Mouse (Mus musculus) right cerebral cortex, postnatal 10 days (tissue): Measurements from ENCODE around the gene Acvr2b.
"Not testable (repeated sequence)": the region's sequence is repeated elsewhere in the genome, so short reads cannot be mapped to it uniquely, and the experiment has no call there.

Source experiments
- DNase-seq, 2 experiments: peaks; one replicate each; pipeline ENCODE4 v3.0.0; 2021; ENCODE audit warnings: low spot score in 2 of 2

Gene Acvr2b

DNA sequence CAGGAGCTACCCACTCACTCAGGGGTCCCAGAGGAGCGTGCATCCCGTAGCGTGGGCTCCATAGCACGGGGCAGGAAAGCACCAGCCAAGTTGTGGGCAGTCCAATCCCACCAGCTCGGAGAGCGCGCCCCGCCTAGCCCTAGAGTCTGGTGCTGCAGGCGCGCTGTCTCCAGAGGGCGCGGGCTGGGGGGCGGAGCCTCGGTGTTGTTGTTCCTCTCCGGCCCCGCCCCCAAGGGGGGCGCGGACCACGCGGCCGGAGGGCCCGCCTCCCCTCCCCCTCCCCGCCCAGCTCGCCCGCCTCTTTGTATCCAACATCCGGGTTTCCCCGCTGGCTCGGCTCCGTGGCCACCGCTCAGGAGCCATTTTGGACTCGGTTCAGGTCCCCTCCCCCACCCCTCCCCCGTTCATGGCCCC is at the start of gene Acvr2b:
TSS of gene Acvr2b (plus strand) at position 318 of the 414 bp plus-strand sequence.
- DNase-seq = peak; percentile 96

DNA sequence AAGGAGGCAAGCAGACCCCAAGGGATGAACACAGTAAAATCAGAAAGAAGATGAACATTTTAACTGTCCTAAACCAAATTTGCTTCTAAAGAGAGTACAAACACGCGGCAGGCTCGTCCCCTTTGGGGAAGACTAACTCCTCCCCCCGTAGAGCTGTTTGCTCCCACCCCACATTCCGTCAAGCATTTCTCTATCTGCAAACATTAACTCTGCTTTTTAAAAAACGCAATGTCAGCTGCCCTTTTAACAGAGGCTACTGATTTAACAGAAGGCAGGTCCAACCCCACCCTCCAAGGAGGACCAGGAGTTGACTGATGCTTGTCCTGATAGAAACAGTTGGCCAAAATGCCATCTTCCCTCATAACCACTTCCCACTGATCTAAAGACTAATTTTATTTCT is 48.0 kb upstream of the Acvr2b start:
- no peak for DNase-seq

DNA sequence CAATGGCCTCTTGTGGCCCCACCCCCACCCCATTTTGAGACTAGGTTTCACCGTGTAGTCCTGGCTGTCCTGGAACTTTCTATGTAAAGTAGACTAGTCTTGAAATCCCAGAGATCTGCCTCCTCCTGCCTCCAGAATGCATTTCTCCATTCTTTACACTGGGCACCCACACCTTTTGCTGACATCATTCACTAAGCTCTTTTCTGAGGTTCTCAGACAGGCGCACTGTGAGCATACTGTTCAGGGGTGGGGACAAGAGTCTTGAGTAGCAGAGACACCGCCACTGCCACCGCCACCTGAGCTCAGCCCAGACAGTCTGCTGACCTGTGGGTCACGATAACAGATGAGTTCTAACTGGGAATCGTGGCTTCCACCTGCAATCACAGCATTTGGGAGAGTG is 46.0 kb upstream of the Acvr2b start:
- no peak for DNase-seq

DNA sequence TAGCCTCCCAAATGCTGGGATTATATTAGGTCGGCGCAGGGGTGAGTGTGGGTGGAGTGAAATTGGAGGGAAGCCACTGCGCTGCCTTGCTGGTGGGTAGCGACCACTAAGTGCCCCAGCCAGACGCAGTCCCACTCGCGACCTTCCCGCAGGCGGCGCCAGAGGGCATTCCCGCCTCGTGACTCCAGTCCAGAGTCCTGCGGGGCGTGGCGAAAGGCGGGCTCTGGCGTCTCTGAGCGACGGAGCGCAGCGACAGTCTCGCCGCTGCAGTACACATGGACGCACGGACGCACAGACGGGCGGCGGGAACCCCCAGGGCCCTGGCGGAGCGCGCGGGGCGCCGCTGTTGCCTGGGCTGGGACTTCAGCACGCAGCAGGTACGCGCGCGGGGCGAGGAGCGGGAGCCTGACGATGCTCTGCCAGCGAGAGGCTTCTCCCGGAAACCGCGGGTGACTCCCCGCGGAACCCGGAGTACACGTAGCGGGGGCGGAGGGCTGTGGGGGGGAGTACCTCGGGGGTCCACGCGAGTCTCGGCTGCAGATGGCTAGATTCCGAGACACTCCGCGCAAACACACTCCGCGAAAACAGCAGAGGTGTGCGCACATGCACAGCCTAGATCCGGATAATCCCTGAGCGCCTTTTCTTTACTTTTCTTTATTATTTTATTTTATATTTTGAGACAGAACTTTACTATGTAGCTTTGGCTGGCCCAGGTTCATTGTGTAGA is 44.4 kb upstream of the Acvr2b start, which contains the start of gene Xylb:
TSS of gene Xylb (plus strand) at position 51 of the 727 bp plus-strand sequence.
- DNase-seq = peak; percentile 91 to 93

DNA sequence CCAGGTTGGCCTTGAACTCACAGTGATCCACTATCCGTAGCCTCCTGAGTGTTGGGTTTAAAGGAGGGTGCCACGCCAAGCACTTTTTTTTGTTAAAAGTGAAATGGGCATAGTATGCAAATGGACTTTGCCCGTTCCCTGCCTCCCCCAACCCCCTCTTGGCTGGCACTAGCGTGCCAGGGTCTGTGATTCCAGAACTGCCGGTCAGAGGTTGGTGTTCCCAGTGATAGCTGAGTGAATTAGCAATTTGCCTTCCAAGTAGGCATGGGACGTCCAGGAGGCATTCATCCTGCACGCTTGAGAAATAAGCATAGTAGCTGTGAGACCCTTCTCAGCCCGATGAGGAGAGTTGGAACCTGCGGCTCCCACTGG is 43.9 kb upstream of the Acvr2b start:
- no peak for DNase-seq

DNA sequence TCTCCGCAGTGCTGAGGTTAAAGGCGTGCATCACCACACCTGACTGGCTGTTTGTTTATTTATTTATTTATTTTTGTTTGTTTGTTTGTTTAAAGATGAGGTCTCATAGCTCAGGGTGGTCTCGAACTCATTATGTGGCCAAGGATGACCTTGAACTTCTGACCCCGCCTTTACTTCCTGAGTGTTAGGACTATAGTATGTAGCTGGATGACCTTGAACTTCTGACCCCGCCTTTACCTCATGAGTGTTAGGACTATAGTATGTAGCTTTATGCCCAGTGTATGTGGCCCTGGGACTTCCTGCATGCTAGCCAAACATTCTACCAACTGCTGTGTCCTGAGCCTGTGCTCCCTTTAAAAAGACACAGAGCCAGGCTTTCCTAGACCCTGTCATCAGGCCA is 40.5 kb upstream of the Acvr2b start:
- no peak for DNase-seq

DNA sequence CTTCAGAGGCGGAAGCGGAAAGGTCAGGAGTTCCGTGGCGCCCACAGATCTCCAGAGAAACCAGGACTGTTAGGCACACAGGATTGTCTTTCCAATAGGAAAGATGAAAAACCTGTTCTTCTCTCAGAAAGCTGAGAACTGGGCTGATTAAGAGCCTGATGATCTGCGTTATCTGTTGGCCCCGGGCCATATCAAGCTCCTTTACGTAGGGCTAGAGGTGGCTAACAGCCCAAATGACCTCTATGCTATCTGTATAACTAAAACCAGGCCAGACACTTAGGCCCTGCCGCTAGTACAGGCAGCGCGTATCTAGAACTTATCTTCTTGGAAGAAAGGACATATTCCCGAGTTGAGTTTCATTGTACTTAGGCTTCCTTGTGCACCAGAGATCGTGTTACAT is 38.7 kb upstream of the Acvr2b start:
- DNase-seq = no peak

DNA sequence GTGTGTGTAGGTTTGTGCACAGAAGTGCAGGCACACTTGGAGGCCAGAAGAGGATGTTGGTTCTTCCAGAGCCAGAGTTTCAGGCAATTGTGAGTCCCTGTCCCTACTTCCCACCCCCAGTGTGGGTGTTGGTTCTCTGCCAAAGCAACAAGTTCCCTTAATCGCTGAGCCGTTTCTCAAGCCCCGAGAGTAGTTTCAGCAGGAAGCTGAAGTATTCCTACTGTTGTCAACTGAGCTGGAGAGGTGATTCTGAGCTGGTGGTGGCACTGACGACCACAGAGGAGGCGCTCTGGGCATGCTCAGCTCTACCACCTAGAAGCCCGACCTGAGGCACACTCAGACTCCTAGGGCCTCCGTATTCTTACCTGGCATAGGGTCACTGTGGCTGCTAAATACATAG is 36.6 kb upstream of the Acvr2b start, which contains the start of gene Slc22a14:
TSS of gene Slc22a14 (minus strand) at position 270 of the 400 bp plus-strand sequence.
- peak in 1 of 2 experiments; percentile 42 for DNase-seq

DNA sequence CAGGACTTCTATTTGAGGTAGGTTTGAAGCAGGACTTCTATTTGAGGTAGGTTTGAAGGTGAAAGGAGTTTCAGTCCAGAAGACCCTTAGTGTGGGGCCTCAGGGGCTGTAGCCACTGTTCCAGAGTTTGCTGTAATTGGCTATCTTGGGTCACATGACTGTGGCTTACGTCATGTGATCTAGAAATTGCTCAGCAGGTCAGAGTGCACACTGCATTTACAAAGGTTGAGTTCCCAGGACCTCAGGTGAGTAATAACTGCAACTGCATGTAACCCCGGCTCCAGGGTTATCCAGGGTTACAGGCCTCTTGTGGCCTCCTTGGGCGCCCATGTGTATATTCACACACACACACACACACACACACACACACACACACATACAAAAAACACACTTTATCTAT is 33.6 kb upstream of the Acvr2b start:
- no peak for DNase-seq

DNA sequence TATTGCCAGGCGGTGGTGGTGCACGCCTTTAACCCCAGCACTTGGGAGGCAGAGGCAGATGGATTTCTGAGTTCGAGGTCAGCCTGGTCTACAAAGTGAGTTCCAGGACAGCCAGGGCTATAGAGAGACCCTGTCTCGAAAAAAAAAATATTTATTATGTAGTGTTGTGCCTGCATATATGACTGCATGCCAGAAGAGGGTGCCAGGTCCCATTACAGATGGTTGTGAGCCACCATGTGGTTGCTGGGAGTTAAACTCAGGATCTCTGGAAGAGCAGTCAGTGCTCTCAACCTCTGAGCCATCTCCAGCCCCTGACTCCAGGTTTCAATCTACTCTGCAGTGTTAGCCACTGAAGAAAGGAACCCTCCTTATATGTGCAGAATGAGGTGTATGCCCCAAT is 31.1 kb upstream of the Acvr2b start:
- not testable (repeated sequence) for DNase-seq

DNA sequence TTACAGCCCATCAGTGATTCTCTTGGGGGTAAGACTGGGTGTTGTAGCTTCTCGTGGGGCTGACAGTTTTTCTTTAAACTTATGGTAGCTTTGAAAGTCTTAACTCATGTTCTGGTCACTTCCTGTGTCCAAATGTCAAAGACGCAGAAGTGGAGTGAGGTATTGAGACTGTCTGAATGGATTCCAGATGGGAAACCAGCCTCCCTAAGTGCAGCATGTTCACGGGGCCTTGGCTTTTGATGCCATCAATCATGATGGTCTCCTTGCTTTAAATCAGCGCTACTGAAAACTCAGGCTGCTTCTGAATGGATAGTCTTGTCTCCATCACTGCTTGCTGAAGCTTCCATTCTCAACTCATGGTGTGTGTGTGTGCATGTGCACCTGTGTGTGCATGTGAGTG is 30.7 kb upstream of the Acvr2b start:
- no peak for DNase-seq

DNA sequence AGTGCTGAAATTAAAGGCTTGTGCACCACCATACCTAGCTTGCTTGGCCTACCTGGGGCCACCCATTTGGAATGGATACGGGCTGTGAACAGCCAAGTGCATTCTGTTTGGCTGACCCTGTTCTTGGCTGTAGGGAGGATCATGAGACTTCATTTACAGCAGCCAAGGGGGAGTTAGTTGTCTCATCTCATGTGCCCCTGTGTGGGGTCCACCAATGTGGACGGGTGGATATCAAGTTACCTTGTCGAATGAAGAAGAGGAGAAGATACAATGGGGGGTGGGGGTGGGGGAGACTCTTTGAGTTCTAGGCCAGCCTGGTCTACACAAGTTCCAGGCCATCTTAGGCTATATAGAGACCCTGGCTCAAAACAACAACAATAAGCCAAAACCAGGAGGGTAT is 26.9 kb upstream of the Acvr2b start:
- DNase-seq = no peak

DNA sequence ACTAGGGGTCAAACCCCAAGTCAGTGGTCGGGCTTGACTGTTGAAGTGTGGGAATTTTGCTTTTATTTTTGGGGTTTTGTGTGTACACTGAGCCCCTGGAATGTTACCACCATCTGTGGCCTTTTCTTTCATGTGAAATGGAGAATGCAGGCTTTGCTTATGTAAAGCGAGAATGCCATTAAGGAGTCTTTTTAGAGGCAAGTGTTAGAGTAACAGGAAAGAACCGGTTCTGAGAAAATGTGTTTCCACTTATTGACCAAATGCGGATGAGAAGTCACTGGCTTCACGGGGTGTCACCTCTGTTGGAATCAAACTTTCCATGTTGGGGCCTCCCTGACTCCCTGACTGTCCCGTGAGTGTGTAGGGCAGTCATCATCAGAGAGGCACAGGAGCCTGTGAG is 26.4 kb upstream of the Acvr2b start:
- no peak for DNase-seq

DNA sequence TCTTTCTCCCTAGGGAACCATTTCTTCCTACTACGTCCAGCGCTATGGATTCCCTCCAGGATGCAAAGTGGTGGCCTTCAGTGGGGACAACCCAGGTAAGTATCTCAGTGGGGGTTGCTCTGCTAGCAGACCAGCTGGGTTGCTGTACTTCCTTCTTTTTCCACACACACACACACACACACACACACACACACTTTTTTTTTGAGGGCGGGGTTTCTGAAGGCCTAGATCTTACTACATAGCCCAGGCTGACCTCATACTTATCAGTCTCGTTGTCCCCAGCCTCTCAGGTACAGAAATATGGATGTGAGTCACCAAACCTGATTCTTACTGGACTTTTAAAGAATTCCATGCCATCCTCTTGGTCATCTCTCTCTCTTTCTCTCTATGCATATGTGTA is 23.7 kb upstream of the Acvr2b start:
- no peak for DNase-seq

DNA sequence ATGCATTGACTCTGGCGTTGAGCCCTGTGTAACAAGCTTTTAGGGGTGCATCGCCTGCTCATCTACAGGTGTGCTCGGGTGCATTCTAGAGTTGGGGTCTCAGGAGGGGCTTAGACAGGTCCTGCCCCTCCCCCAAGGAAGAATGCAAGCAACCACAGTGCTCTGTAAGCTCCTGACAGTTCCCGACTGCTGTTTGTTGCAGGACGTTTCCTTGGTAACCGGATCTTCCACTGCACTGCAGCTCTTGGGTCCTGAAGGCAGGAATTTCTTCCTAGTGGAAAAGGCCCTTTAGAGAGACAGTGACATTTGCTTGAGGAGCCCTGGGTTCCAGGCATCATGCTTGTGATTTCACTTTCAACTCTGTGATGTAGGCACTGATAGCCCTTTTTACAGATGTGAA is 19.3 kb upstream of the Acvr2b start:
- peak; percentile 45 to 61 for DNase-seq

DNA sequence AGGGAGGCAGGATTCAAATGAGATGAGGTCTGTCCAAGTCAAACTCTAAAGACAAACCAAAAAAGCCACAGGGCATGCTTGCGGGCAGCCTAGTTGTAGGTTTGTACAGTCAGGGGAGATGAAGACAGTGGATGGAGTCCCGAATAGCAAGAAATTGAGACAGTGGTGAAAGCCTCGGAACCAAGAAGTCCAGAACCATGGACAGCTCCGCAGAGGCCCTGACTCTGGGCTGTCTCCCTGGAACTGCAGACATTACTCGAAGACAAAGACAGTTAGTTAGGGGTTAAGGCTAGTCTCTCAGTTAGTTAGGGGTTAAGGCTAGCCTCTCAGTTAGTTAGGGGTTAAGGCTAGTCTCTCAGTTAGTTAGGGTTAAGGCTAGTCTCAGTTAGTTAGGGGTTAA is 13.0 kb upstream of the Acvr2b start:
- no peak for DNase-seq

DNA sequence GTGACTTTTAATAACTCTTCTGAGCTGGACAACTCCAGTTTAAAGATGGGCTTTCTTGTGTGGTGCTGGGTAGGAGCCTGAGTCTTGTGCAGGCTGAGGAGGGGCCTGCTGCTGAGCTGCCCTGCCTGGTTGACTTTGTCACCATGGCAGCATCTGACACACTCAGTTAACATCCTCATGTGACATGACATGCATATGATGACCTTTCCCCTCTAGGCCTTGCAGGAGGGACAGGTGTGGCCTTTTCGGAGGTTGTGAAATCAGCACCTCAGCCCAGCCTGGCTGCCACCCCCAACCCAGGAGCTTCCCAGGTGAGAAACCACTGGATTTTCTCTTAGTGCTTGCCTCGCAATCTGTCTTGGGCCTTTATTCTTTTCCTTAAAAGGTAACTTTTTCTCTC is 11.7 kb upstream of the Acvr2b start:
- DNase-seq = no peak

DNA sequence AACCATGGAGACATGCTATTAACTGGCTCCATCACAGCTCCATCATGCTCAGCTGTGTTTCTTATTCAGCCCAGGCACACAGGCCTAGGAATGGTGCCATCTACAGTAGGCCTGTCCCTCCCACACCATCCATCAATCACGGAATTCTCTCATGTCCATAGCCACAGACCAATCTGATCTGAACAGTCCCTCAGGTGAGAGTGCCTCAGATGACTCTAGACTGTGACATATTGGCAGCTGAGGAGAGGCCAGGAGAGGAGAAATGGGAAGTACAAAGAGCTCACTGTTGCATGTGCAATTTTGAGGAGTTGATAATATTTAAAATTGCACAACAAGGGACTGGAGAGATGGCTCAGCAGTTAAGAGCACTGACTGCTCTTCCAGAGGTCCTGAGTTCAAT is 7.1 kb upstream of the Acvr2b start:
- no peak for DNase-seq

DNA sequence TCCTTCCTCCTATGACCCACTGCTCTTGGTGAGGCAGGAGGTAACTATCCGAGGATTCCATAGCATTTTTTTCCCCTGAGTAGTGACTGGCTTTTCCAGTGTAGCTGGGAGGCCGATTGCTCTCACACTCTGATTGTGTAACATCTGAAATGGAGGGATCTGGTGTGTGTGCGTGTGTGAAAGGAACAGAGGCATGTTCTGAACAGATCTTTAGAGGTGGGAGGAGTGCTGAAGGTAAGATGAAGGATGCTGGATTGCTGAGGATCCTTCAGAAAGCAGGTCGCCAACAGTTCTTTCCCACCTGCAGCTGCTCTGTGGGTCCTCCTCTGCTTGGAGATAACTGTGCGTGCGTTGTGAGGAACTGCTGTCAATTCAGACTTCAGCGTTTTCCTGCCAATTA is 567 bp upstream of the Acvr2b start:
- no peak for DNase-seq

DNA sequence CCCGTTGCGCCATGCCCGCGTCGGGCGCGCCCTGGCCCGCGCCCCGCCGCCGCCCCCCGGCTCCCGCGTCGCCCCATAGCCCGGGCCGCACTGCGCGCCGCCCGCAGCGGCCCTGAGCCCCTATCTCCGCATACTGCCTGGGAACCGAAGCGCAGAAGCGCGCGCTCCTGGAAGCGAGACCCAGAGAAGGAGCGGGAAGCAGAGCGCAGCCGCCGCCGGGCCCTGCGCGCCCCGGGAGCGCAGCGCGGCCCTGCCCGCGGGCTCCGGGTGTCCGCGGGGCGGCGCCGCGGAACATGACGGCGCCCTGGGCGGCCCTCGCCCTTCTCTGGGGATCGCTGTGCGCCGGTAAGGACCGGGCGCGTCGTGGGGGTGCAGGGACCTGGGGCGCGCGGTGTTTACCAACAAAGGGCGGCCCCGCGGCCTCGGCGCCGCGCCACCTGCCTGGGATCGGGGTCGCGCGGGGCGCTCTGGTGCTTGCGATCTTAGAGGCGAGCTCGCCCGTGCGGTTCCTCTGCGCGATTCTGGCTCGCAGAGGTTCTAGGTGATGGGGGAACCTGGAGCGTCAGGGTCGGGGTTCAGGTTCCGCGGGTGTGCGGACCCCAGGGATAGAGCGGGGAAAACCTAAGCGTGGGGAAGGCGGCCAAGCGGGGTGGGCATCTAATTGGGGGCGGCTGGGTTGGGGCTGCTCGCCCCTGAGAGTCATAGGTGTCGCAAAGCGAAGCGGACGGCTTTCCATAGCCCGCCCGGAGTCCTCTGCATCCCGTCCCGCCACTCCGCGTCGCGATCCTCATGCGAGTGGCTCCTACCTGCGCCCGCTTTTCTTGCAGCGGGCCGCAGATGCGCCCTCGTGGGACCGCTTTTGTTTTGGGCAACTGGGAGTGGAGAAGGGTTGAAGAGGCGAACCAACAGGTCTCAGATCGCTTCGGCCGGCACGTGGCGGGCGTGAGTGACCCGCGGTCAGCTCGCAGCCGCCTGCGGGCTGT is 626 bp downstream of the Acvr2b start:
- DNase-seq = peak; percentile 63 to 66

DNA sequence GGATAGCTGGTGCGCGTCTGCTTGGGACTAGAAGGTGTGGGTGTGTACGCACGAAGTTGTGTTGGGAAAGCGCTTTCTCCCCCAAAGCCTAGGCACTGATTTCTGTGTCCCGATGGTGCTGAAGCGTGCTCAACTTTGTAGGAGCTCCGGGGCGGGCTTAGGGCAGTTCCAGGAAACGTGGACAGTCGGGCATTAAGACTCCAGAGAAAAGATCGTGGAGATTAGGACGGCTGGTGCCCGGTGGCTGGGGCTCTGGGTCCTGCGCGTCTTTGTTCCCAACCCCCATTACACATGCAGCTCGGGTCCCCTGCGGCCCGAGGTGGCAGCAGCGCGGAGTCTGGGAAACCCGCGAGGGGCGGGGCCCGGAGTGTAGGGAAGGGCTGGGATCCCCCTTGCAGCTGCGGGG is 1.3 kb downstream of the Acvr2b start:
- DNase-seq = peak; percentile 55 to 63

DNA sequence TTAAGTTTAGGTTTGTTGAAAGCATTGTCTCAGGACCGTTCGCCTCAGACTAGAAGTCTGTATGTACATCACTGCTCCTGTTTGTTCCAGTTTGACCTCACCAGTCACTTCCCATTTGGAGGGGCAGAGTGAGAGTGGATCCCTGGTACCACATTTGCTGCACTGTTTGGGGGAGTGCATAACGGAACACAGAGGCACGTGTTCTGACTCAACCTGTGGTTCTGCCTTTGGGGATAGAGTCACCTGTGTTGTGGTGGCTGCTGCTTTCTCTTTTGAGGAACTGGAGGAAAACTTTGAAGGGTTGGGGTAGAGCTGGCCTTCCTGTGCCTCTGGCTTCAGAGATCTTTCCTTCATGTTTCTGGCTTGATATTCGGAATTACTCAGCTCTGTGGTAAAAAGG is 2.2 kb downstream of the Acvr2b start:
- DNase-seq = no peak

DNA sequence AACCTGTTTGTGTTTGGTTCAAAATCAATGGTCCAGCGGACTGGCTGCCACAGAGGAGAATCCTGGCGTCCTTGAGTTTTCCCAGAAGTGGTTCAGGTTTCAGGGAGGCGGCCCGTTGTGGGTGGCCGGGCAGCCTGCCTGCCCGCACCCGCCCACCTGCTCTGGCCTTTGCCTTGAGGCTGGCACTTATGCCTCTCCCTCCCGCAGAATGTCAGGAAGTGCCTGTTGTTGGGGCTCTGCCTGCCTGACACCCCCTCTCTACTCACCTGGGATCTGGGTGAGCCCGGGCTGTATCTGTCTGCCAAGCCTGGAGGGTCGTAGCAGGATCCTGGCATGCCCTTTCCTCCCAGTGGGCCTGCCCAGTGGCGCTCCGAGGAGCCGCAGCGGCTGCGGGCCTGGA is 6.0 kb downstream of the Acvr2b start:
- DNase-seq = no peak
